Comparison of ENCODE assay signal across 8 mouse cellular contexts in the genomic region with DNA sequence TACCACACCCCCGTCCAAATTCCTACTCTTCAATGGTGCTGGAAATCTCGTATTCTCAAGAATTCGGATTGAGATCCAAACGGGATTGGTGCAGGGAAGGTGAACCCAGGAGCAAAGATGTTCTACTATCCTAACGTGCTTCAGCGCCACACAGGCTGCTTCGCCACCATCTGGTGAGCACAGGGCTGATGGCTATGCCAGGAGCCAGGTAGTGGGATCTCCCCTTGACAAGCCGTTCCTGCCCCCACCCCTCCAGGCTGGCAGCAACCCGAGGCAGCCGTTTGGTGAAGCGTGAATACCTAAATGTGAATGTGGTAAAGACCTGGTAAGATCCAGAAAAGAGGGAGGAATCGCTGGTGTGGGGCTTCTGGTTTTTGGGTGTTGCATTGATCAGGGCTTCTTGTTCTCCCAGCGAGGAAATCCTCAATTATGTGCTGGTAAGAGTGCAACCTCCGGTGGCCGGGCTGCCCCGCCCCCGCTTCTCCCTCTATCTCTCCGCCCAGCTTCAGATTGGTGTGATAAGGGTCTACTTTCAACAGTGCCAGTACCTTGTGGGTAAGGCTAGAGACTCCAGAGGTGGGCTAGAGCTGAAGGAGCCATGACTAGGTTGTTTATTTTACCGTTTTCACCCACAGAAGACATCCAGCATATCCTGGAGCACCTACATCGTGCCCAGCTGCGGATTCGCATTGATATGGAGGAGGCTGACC. TPM values are rescaled to one million over a fixed set of nuclear protein-coding genes. Genes with fewer than 3 reads are reported as not detected.
A peak's percentile ranks its signal among the peaks of the same experiment; 100 is the strongest.
DNase-seq lines count a peak whose midpoint lies in the region; ATAC-seq lines count a peak whose summit lies in the region.

No protein-coding gene starts in this region.

- no peaks in the 10 kb centered on the region for H3K36me3 ChIP-seq in neural tube, embryonic 11.5 days (ENCODE audit: control insufficient read depth, insufficient read depth, low read length)
- H3K36me3 ChIP-seq in embryonic facial prominence, embryonic 10.5 days (replicated peaks), result peaks cover 11% of the 10 kb centered on the region
- no peaks in the 10 kb centered on the region for H3K36me3 ChIP-seq in intestine, embryonic 14.5 days (ENCODE audit: control insufficient read depth, insufficient read depth, low read length)
- 0 out of 2 replicates have a peak, but pooled peaks cover 2% of the 10 kb centered on the region for H3K36me3 ChIP-seq in midbrain, embryonic 16.5 days (ENCODE audit: control insufficient read depth, insufficient read depth, low read length)

- H3K4me1 ChIP-seq in neural tube, embryonic 11.5 days (ENCODE audit: control insufficient read depth, insufficient read depth, low read length), result no peaks in the 10 kb centered on the region; the same call in 1 of the 2 replicates
- H3K4me1 ChIP-seq in embryonic facial prominence, embryonic 10.5 days, result peaks cover 20% of the 10 kb centered on the region; the same call in 1 of the 2 replicates
- H3K4me1 ChIP-seq in intestine, embryonic 14.5 days (replicated peaks; ENCODE audit: control insufficient read depth, insufficient read depth, low read length), result no peaks in the 10 kb centered on the region; the same call in 1 of the 2 replicates
- H3K4me1 ChIP-seq in midbrain, embryonic 16.5 days (ENCODE audit: control insufficient read depth, insufficient read depth, low read length), result no peaks in the 10 kb centered on the region

- peak overlapping the region; percentile 10; the same call in 1 of the 2 replicates for H3K9ac ChIP-seq in neural tube, embryonic 11.5 days (ENCODE audit: low read length)
- no peak overlapping the region for H3K9ac ChIP-seq in intestine, embryonic 14.5 days (ENCODE audit: low read length)
- H3K9ac ChIP-seq in midbrain, embryonic 16.5 days (ENCODE audit: low read depth, low read length), result no peak overlapping the region

- no peak for DNase-seq in neural tube, embryonic 11.5 days (ENCODE audit: low spot score)
- DNase-seq in neural tube, embryonic 10.5 days (ENCODE audit: extremely low spot score, low spot score), result no peak
- DNase-seq in embryonic facial prominence, embryonic 10.5 days (ENCODE audit: low spot score), result peak; percentile 31
- DNase-seq in intestine, embryonic 14.5 days (ENCODE audit: low spot score), result no peak
- DNase-seq in frontal cortex, postnatal 14 days (ENCODE audit: low spot score in 2 of 2), result no peak
- DNase-seq in layer of hippocampus, postnatal 36 days, result no peak
- no peak for DNase-seq in heart, postnatal 4 days

- H3K27ac ChIP-seq in neural tube, embryonic 11.5 days (ENCODE audit: low read depth, low read length), result 0 out of 2 replicates have a peak overlapping the region, but pooled peaks have one; percentile 6
- no peak overlapping the region; the same call in 1 of the 2 replicates for H3K27ac ChIP-seq in embryonic facial prominence, embryonic 10.5 days (replicated peaks)
- no peak overlapping the region for H3K27ac ChIP-seq in intestine, embryonic 14.5 days (ENCODE audit: low read depth)
- H3K27ac ChIP-seq in midbrain, embryonic 16.5 days (ENCODE audit: low read length), result no peak overlapping the region

- no peaks in the 10 kb centered on the region for H3K9me3 ChIP-seq in neural tube, embryonic 11.5 days (ENCODE audit: control insufficient read depth, low read length)
- no peaks in the 10 kb centered on the region for H3K9me3 ChIP-seq in embryonic facial prominence, embryonic 10.5 days
- no peaks in the 10 kb centered on the region for H3K9me3 ChIP-seq in intestine, embryonic 14.5 days (ENCODE audit: control insufficient read depth, low read length)
- no peaks in the 10 kb centered on the region for H3K9me3 ChIP-seq in midbrain, embryonic 16.5 days (replicated peaks; ENCODE audit: control insufficient read depth, low read length, poor library complexity, severe bottlenecking)

- WGBS in neural tube, embryonic 11.5 days, result 52% methylated on average over 22 of the region's 22 CpGs
- WGBS in embryonic facial prominence, embryonic 10.5 days, result 53% methylated on average over 22 of the region's 22 CpGs
- 43% methylated on average over 22 of the region's 22 CpGs for WGBS in intestine, embryonic 14.5 days
- 54% methylated on average over 22 of the region's 22 CpGs for WGBS in midbrain, embryonic 16.5 days

- ATAC-seq in neural tube, embryonic 11.5 days (ENCODE audit: insufficient read depth, low FRiP score, low TSS enrichment), result no peak
- no peak for ATAC-seq in intestine, embryonic 14.5 days (replicated peaks; ENCODE audit: low FRiP score, low TSS enrichment, low read depth)
- ATAC-seq in midbrain, embryonic 16.5 days, result no peak

- peak overlapping the region; percentile 27 for H3K4me3 ChIP-seq in neural tube, embryonic 11.5 days (ENCODE audit: low read depth, low read length)
- peak overlapping the region; percentile 41 for H3K4me3 ChIP-seq in embryonic facial prominence, embryonic 10.5 days
- peak overlapping the region; percentile 25 for H3K4me3 ChIP-seq in intestine, embryonic 14.5 days (ENCODE audit: low read depth, low read length)
- peak overlapping the region; percentile 26 for H3K4me3 ChIP-seq in midbrain, embryonic 16.5 days (ENCODE audit: low read depth, low read length)

- H3K27me3 ChIP-seq in neural tube, embryonic 11.5 days (ENCODE audit: control insufficient read depth, insufficient read depth, low read length), result no peaks in the 10 kb centered on the region
- peaks cover 9% of the 10 kb centered on the region; the same call in 1 of the 2 replicates for H3K27me3 ChIP-seq in embryonic facial prominence, embryonic 10.5 days (replicated peaks; ENCODE audit: low read depth, poor library complexity, severe bottlenecking)
- H3K27me3 ChIP-seq in intestine, embryonic 14.5 days (replicated peaks; ENCODE audit: control insufficient read depth, insufficient read depth, low read length), result no peaks in the 10 kb centered on the region
- no peaks in the 10 kb centered on the region for H3K27me3 ChIP-seq in midbrain, embryonic 16.5 days (ENCODE audit: control insufficient read depth, insufficient read depth, low read depth, low read length)

- H3K4me2 ChIP-seq in neural tube, embryonic 11.5 days (ENCODE audit: low read depth), result peak overlapping the region; percentile 37
- peak overlapping the region; percentile 43 for H3K4me2 ChIP-seq in intestine, embryonic 14.5 days (ENCODE audit: low read length)
- peak overlapping the region; percentile 26; the same call in 1 of the 2 replicates for H3K4me2 ChIP-seq in midbrain, embryonic 16.5 days (ENCODE audit: low read length)

RNA-seq across cellular contexts. Expression of a gene that starts 0.8 kb away (rescaled TPM):
- polyA plus RNA-seq in neural tube, embryonic 11.5 days (2014; fragmentation: Nextera tagmentation; extraction: Ambion mirVana), result 12.0 and 12.4 TPM in 2 replicates
- 6.5 and 7.1 TPM in 2 replicates for polyA plus RNA-seq in embryonic facial prominence, embryonic 10.5 days (2016; fragmentation: Nextera tagmentation; extraction: Ambion mirVana)
- polyA plus RNA-seq in intestine, embryonic 14.5 days (2014; fragmentation: Nextera tagmentation; extraction: Ambion mirVana), result 6.2 and 8.1 TPM in 2 replicates
- polyA plus RNA-seq in midbrain, embryonic 16.5 days (2015; fragmentation: Nextera tagmentation; extraction: Ambion mirVana), result 8.0 and 8.4 TPM in 2 replicates
- total RNA-seq in layer of hippocampus, postnatal 36 days (2021), result 1 to 10 TPM in 1 of 2 experiments, under 1 TPM in 1; 0.88 to 1.8 TPM
- under 1 TPM; 0.43 to 0.54 TPM for total RNA-seq in heart, postnatal 4 days (2021)

RNA-seq across cellular contexts. Expression of a gene that starts 15.3 kb away (rescaled TPM):
- polyA plus RNA-seq in neural tube, embryonic 11.5 days (2014; fragmentation: Nextera tagmentation; extraction: Ambion mirVana), result 5.7 and 5.9 TPM in 2 replicates
- polyA plus RNA-seq in embryonic facial prominence, embryonic 10.5 days (2016; fragmentation: Nextera tagmentation; extraction: Ambion mirVana), result 7.2 and 8.0 TPM in 2 replicates
- 8.9 and 9.1 TPM in 2 replicates for polyA plus RNA-seq in intestine, embryonic 14.5 days (2014; fragmentation: Nextera tagmentation; extraction: Ambion mirVana)
- polyA plus RNA-seq in midbrain, embryonic 16.5 days (2015; fragmentation: Nextera tagmentation; extraction: Ambion mirVana), result 10.4 and 10.5 TPM in 2 replicates
- total RNA-seq in layer of hippocampus, postnatal 36 days (2021), result 10 to 100 TPM; 13.9 to 16.2 TPM
- 1 to 10 TPM; 7.6 to 9.9 TPM for total RNA-seq in heart, postnatal 4 days (2021)

RNA-seq across cellular contexts. Expression of a gene that starts 17.1 kb away (rescaled TPM):
- 99.2 and 104 TPM in 2 replicates for polyA plus RNA-seq in neural tube, embryonic 11.5 days (2014; fragmentation: Nextera tagmentation; extraction: Ambion mirVana)
- polyA plus RNA-seq in embryonic facial prominence, embryonic 10.5 days (2016; fragmentation: Nextera tagmentation; extraction: Ambion mirVana), result 118 and 126 TPM in 2 replicates
- 93.6 and 95.7 TPM in 2 replicates for polyA plus RNA-seq in intestine, embryonic 14.5 days (2014; fragmentation: Nextera tagmentation; extraction: Ambion mirVana)
- 116 and 123 TPM in 2 replicates for polyA plus RNA-seq in midbrain, embryonic 16.5 days (2015; fragmentation: Nextera tagmentation; extraction: Ambion mirVana)
- 100 to 1,000 TPM; 108 to 119 TPM for total RNA-seq in layer of hippocampus, postnatal 36 days (2021)
- 10 to 100 TPM; 64.6 to 67.1 TPM for total RNA-seq in heart, postnatal 4 days (2021)

RNA-seq across cellular contexts. Expression of a gene that starts 19.1 kb away (rescaled TPM):
- polyA plus RNA-seq in neural tube, embryonic 11.5 days (2014; fragmentation: Nextera tagmentation; extraction: Ambion mirVana), result 1.0 and 1.6 TPM in 2 replicates
- polyA plus RNA-seq in embryonic facial prominence, embryonic 10.5 days (2016; fragmentation: Nextera tagmentation; extraction: Ambion mirVana), result 0.89 and 1.4 TPM in 2 replicates
- polyA plus RNA-seq in intestine, embryonic 14.5 days (2014; fragmentation: Nextera tagmentation; extraction: Ambion mirVana), result 1.6 and 1.9 TPM in 2 replicates
- 2.1 and 2.4 TPM in 2 replicates for polyA plus RNA-seq in midbrain, embryonic 16.5 days (2015; fragmentation: Nextera tagmentation; extraction: Ambion mirVana)
- 1 to 10 TPM; 5.3 to 5.6 TPM for total RNA-seq in layer of hippocampus, postnatal 36 days (2021)
- total RNA-seq in heart, postnatal 4 days (2021), result 1 to 10 TPM; 3.7 to 4.3 TPM

RNA-seq across cellular contexts. Expression of a gene that starts 25.0 kb away (rescaled TPM):
- polyA plus RNA-seq in neural tube, embryonic 11.5 days (2014; fragmentation: Nextera tagmentation; extraction: Ambion mirVana), result 64.2 and 65.8 TPM in 2 replicates
- 78.3 and 79.3 TPM in 2 replicates for polyA plus RNA-seq in embryonic facial prominence, embryonic 10.5 days (2016; fragmentation: Nextera tagmentation; extraction: Ambion mirVana)
- 112 and 114 TPM in 2 replicates for polyA plus RNA-seq in intestine, embryonic 14.5 days (2014; fragmentation: Nextera tagmentation; extraction: Ambion mirVana)
- polyA plus RNA-seq in midbrain, embryonic 16.5 days (2015; fragmentation: Nextera tagmentation; extraction: Ambion mirVana), result 57.8 and 60.0 TPM in 2 replicates
- 10 to 100 TPM; 43.4 to 44.3 TPM for total RNA-seq in layer of hippocampus, postnatal 36 days (2021)
- 10 to 100 TPM; 60.1 to 72.3 TPM for total RNA-seq in heart, postnatal 4 days (2021)
